Mouse (Mus musculus) testis, adult 2 months (tissue): ENCODE data around the gene Olfr1019.

Source experiments
- CTCF ChIP-seq: fragments of 200-500 bp; IDR thresholded peaks from 2 replicates; pipeline ENCODE4 v1.5.1; 2012; ENCODE audit warnings: low read depth, mild to moderate bottlenecking, inconsistent platforms, low read length, moderate library complexity; ENCODE audit not compliant: control insufficient read depth, insufficient read depth, insufficient replicate concordance
- POLR2A ChIP-seq: fragments of 200-500 bp; IDR thresholded peaks from 2 replicates; pipeline ENCODE4 v1.6.1; 2012; ENCODE audit warnings: low read depth, mild to moderate bottlenecking, inconsistent platforms, low read length, moderate library complexity; ENCODE audit not compliant: control insufficient read depth

GRCm38 (mm10) chr2:85885340-85885739 is 40.1 kb upstream of the Olfr1019 start, which contains the start of gene Olfr1023:
- TF ChIP-seq POLR2A: no peak
- no peak for TF ChIP-seq CTCF
